Mouse (Mus musculus) lung, adult 2 months (tissue): ENCODE results near the gene Cbr2. TPM values are rescaled to one million over a fixed set of nuclear protein-coding genes. Genes with fewer than 3 reads are reported as not detected.
A peak's percentile ranks its signal among the peaks of the same experiment; 100 is the strongest.

ENCODE experiments used
- DNase-seq: peaks from one replicate; pipeline ENCODE4 v3.0.0; 2022
- H3K4me1 ChIP-seq: fragments of 200-500 bp; 2 replicates; pipeline ENCODE4 v1.6.1; 2011; ENCODE audit warnings: low read length; ENCODE audit not compliant: control insufficient read depth, insufficient read depth
- H3K4me3 ChIP-seq: fragments of 200-500 bp; replicated peaks from 2 replicates; pipeline ENCODE3; 2011; ENCODE audit warnings: low read depth, mild to moderate bottlenecking, control low read depth, low read length; ENCODE audit errors: extremely low read depth
- CTCF ChIP-seq: fragments of 200-500 bp; IDR thresholded peaks from 2 replicates; pipeline ENCODE4 v1.5.1; 2011; ENCODE audit warnings: mild to moderate bottlenecking, low read length, control low read depth; ENCODE audit not compliant: insufficient read depth
- POLR2A ChIP-seq: fragments of 200-500 bp; IDR thresholded peaks from 2 replicates; pipeline ENCODE4 v1.6.1; 2011; ENCODE audit warnings: low read depth, mild to moderate bottlenecking, control low read depth, low read length, borderline replicate concordance; ENCODE audit errors: extremely low read depth
- WGBS: fragments of 180-500 bp; shearing (Covaris S2); methylation state at CpG from one replicate; pipeline ENCODE4 v1.1.7; 2018; 5-methylcytosine and 5-hydroxymethylcytosine counted together
- polyA plus RNA-seq: library from polyadenylated mRNA; depleted of rRNA; stranded (reverse); fragments of >200 nt; gene quantifications from 2 replicates; pipeline ENCODE4 v1.2.3, GENCODE M21; 2012

Cbr2 gene
- polyA plus RNA-seq, 1 experiment: 14,250 TPM

DNA sequence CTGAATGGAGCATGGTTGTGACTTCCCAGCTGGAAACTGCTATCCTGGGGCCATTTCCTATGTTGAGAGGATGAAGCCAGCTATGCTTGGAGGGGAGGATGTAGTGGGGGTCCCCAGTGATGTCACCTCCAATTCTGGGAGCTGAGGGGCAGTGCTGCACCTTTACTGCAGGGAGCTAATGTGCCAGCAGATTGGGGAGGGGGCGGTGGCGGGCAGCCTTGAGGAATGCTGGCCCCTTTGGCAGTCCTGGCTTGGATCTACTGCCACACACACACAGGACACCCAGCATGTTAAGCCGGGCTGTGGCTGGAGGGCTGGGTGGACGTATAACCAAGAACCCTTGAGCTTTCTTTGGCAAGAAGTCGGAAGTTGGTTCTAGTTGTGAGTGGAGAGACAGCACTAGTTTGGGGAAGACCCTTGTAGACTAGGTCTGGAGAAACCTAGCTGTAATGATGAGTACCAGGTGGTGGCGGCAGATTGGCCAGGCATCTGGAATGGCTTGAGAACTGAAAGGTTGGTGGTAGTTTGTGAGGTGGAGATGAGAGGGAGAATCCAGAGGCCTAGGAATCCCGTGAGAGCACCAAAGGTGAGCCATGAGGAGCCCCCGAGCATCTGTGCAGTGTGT, 19.8 kb downstream of the Cbr2 start:
- no peak for TF ChIP-seq POLR2A
- no peak for TF ChIP-seq CTCF
- DNase-seq: no peak
- H3K4me3 ChIP-seq: no peak overlapping the region
- peaks cover 14% of the 10 kb centered on the region; the same call in 1 of the 2 replicates for H3K4me1 ChIP-seq
- WGBS: 66% methylated on average over 8 of the region's 8 CpGs

DNA sequence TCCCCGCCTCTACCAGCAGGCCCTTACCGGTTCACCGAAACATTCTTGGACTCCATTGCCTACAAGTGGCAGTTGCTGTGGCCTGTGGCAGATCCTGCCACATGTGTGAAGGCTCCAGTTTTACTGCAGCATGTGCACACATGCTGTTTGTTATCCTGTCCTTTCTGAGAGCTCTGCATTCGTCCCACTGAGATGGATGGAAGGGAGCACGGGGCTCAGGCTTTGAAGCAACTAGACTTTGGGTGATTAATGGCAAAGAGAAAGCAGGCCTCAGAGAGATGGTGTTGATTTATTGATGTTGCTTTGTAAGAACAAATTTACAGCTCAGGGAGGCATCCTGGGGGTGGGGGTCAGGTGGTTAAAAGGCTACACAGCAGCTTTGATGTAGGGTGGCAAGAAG, 21.2 kb downstream of the Cbr2 start:
- TF ChIP-seq CTCF (no peak), POLR2A (no peak)
- WGBS: 76% methylated on average over 5 of the region's 5 CpGs
- no peak overlapping the region for H3K4me3 ChIP-seq
- DNase-seq: no peak
- H3K4me1 ChIP-seq: peaks cover 14% of the 10 kb centered on the region; the same call in 1 of the 2 replicates

DNA sequence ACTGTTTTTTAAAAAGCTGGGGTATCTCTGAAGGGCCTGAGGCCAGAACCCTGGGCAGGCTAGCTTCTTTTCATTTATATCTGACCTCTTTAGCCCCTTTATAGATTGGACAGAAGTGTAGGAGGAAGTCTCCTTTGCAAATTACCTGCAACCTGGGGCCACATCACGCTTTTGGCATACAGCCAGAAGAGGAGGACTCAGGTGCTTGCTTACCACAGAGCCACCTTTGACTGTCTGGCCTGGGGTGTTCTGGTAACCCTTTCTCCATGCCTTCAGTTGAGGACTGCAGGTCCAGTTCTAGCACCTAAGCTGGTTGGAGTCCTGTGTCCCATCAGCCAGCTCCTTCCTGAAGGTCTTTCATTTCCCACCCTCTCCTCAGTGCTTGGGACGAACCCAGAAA, 22.4 kb downstream of the Cbr2 start:
- 64% methylated on average over 2 of the region's 2 CpGs for WGBS

DNA sequence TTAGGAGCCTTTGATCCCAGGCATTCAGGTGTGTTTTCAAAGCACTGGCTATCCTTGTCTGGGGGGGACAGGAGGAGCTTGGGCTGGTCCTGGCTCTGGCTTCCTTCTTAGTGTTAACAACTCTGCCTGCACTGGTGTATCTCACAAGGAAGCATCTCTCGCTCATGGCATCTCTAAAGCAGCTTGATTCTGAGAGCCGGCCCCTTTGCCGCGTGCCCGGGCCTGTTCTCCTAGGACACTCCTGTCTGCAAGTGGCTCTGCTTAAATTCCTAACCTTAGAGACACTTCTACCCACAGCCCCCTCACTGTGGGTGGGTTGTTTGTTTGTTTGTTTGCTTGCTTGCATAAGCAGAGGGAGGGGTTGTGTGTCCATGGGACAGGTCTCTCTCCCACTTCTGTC, 23.9 kb downstream of the Cbr2 start:
- 52% methylated on average over 5 of the region's 5 CpGs for WGBS
- Histone ChIP-seq H3K4me1 (peaks cover 6% of the 10 kb centered on the region; the same call in 1 of the 2 replicates), H3K4me3 (no peak overlapping the region)
- TF ChIP-seq CTCF: no peak
- TF ChIP-seq POLR2A: no peak
- no peak for DNase-seq

More for the DNA sequence above, 22.4 kb downstream of the Cbr2 start:
- no peak for DNase-seq
- TF ChIP-seq POLR2A (no peak), CTCF (no peak)
- Histone ChIP-seq H3K4me1 (peaks cover 14% of the 10 kb centered on the region; the same call in 1 of the 2 replicates), H3K4me3 (no peak overlapping the region)

DNA sequence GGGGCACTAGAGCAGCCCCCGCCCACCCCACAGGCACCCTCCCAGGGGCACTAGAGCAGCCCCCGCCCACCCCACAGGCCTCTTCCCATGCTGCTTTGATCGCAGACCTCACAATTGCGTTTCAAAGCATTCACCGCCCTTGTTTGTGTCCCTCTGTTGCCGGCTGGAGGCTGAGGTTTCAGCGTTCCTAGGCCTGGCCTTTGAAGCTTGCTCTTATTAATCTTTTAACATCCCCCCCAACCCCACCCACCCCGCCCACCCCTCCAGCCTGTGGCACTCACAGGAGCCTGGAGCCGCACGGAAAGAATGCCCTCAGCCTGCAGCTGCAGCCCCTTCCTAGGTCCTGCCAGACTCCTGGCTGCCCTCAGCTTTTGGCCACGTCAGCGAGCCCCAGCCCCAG, 24.7 kb downstream of the Cbr2 start:
- TF ChIP-seq POLR2A (no peak), CTCF (no peak)
- H3K4me1 ChIP-seq: no peaks in the 10 kb centered on the region
- no peak overlapping the region for H3K4me3 ChIP-seq
- DNase-seq: no peak
- 63% methylated on average over 12 of the region's 12 CpGs for WGBS

DNA sequence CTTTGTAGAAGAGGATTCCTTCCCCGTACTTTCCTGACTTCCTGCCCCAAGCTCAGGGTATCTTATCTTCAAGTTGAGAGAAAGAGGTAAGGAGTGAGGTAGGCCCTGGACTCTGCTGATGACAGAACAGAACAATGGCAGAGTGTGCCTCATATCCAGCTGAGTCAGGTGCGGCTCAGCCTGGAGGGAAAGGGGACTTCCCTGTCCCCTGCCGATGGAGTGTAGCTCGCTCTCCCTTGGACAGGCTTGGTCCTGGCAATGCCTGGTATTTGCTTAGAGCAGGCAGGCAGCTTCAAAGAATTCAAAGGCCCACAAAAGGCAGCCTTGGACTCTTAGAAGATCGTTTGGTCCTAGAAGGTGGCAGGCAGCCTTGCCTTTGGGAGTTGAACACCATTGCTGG, 25.8 kb downstream of the Cbr2 start:
- Histone ChIP-seq H3K4me1 (no peaks in the 10 kb centered on the region), H3K4me3 (no peak overlapping the region)
- TF ChIP-seq CTCF: no peak
- no peak for TF ChIP-seq POLR2A
- DNase-seq: no peak
- WGBS: 70% methylated on average over 5 of the region's 5 CpGs

DNA sequence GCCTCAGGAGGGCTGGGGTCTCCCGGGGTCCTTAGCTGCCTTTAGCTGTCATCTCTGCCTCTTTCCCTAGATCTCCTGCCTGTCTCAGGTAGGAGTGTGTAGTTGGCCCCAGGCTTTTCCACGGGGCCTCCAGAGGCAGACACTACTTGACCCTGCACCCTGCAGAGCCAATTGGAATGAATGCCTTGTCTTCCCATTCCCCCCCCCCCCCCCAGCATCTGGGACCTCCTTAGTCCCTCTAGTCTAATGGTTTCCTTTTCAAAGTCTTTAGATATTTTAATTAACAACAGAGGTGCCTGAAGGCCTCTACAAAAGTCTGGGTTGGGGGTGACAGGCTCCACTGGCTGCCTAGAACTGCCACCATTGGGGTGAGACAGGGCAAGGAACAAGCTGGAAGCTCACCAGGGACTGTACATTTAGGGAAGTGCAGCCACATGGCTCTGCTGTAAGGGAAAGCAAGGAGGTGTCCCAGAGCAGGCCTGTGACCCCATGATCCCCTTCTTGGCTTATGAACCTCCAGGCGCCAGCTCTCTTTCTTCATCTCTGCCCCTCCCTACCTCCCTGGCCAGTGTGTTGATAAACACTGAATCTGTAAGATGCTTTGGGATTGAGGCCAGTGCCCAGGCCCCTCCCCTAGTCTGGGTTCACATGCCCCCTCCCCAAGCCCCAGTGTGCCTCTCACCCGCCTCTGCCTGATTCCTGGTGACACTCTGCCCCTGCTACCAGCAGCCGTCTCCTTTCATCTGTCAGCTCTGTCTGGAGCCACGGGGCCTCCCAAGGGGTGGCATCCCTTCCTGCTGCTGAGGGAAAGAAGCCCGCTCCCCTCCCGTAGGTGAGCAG, 27.2 kb downstream of the Cbr2 start:
- DNase-seq: no peak
- Histone ChIP-seq H3K4me3 (no peak overlapping the region), H3K4me1 (no peaks in the 10 kb centered on the region)
- 56% methylated on average over 8 of the region's 8 CpGs for WGBS
- TF ChIP-seq POLR2A: no peak
- TF ChIP-seq CTCF: no peak

DNA sequence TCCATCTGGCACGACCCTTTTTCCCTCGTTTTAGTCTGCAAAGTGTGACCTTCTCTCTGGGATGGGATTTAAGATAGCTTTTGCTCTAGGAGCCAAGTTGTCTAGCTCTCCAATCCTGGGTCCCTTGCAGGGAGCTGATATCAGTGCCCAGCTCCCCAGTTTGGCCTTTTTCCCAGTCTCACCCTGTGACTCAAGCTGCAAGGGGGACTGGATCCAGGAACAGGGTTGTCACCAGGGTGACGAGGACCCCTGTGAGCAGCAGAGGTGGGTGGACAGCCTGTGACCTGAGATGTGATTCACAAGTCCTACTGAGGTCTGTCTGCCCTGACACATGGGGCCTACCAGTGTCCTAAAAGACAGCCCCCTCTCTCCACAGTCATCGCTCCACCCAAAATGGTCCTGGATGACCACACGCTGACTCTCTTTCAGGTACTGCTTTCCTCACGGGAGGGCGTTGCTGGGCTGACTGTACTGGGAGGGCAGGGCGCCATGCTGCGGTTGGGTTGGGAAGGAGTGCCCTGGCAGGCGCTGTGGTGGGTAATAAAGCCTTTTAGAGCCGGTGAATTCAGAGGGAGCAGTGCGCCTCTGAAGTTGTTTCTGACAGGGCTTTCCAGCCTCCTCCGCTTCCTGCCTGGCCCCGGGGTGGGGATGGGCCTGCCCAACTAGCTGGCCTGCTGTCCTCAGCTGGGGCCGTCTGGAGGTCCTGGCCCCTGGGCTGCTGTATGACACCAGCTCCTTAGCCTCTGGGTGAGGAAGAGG, 28.0 kb downstream of the Cbr2 start:
- DNase-seq: no peak
- WGBS: 66% methylated on average over 15 of the region's 15 CpGs
- Histone ChIP-seq H3K4me3 (no peak overlapping the region), H3K4me1 (no peaks in the 10 kb centered on the region)
- TF ChIP-seq POLR2A (no peak), CTCF (no peak)

DNA sequence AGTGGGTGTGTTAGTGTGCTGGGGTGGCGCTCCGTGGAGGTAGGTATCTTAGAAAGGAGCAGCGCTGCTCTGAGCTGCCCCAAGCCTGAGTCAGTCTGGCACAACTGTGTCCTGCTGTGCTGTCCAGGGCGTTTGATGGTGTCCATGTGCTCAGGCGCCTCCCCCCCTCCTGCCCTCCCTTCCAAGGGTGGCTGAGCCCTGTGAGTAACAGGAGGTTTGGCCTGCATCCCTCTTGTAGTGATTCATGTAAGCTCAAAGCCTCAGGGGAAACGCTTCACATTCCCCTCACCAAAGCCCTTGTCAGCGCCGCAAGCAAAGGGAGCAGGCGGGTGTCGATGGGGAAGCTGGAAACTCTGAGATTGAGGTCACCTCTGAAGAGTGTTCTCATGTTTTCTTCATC, 34.2 kb downstream of the Cbr2 start:
- TF ChIP-seq POLR2A: no peak
- no peak for TF ChIP-seq CTCF
- Histone ChIP-seq H3K4me1 (no peaks in the 10 kb centered on the region), H3K4me3 (no peak overlapping the region)
- no peak for DNase-seq
- WGBS: 71% methylated on average over 10 of the region's 10 CpGs

DNA sequence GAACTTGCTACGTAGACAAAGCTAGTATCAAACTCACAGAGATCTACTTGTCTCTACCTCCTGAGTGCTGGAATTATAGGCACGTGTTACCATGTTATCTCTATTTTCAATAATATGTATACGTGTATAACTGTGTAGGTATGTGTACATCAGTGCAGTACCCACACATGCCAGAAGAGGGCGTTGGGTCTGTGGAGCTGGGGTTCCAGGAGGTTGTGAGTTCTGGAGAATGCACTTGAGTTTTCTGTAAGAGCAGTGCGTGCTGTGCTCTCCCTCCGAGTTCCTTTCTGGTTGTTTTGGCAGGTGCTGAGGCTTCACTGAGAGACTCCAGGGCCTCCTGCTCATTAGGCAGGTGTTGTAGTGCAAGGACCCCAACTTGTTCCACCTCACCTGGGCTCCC, 35.3 kb downstream of the Cbr2 start:
- TF ChIP-seq POLR2A (no peak), CTCF (0 out of 2 replicates have a peak, but pooled peaks have one; percentile 8)
- Histone ChIP-seq H3K4me1 (peaks cover 3% of the 10 kb centered on the region; the same call in 1 of the 2 replicates), H3K4me3 (no peak overlapping the region)
- 91% methylated on average over 6 of the region's 6 CpGs for WGBS
- DNase-seq: no peak
